In the genomic region with DNA sequence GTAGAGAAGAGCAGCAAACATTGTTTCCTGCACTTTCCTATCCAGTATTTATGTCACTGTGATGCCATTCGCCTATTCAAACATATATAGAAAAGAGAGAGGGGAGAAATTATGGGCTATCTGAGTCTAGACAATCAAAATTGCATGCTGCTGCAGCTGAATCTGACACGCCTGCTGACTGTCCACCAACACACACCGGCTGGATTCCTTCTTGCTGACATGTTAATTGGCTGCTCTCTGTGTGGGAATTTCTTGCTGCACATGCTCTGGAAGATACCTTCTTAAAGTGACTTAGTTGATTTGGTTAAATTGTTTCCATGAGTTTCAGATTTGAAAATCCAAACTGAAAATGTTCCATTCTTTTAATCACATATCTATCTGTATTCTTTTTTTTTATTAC, we compare ENCODE assay signal across 12 mouse cellular contexts.
"Had no signal": no experiment of that assay in that cellular context is flagged by ENCODE, and none has a peak within 500 bp of the region (broad histone marks: within the 10 kb centered on the region; RNA-seq: fewer than 3 reads in every experiment).

No protein-coding gene starts in this region.

- DNase-seq: kidney, adult 2 months; kidney, postnatal 36 days; liver, embryonic 13.5 days; lung, adult 2 months; lung, postnatal 14 days; lung, postnatal 4 days; midbrain, embryonic 14.5 days; thymus, adult 2 months; thymus, postnatal 14 days; thymus, postnatal 4 days had no signal

- H3K4me3 ChIP-seq: intestine, embryonic 15.5 days; liver, embryonic 13.5 days had no signal

- H3K9ac ChIP-seq: intestine, embryonic 15.5 days; liver, embryonic 13.5 days had no signal

- H3K9me3 ChIP-seq: intestine, embryonic 15.5 days; liver, embryonic 13.5 days had no signal

- ATAC-seq: intestine, embryonic 15.5 days had no signal

- H3K27me3 ChIP-seq: intestine, embryonic 15.5 days; liver, embryonic 13.5 days had no signal

- H3K36me3 ChIP-seq: intestine, embryonic 15.5 days; liver, embryonic 13.5 days had no signal

- H3K4me1 ChIP-seq: intestine, embryonic 15.5 days; liver, embryonic 13.5 days had no signal

- H3K27ac ChIP-seq: intestine, embryonic 15.5 days; liver, embryonic 13.5 days had no signal

- H3K4me2 ChIP-seq: intestine, embryonic 15.5 days; liver, embryonic 13.5 days; midbrain, embryonic 11.5 days had no signal
